Mouse (Mus musculus) CD4-positive, CD25-positive, alpha-beta regulatory T cell, adult 4 months (primary cell): Measurements from ENCODE around the gene Cebpzos. TPM values are rescaled to one million over a fixed set of nuclear protein-coding genes. Genes with fewer than 3 reads are reported as not detected.

Experiments
- ATAC-seq: one replicate; pipeline ENCODE4 v1.8.0; 2017
- polyA plus RNA-seq, 2 experiments: library from polyadenylated mRNA; unstranded; fragments of 100-300 nt; shearing (Covaris generic); gene quantifications; one replicate each; pipeline ENCODE4 v1.2.1; 2017

Cebpzos gene
- polyA plus RNA-seq, 2 experiments from 2014 or later = 70.3 to 70.8 TPM

DNA sequence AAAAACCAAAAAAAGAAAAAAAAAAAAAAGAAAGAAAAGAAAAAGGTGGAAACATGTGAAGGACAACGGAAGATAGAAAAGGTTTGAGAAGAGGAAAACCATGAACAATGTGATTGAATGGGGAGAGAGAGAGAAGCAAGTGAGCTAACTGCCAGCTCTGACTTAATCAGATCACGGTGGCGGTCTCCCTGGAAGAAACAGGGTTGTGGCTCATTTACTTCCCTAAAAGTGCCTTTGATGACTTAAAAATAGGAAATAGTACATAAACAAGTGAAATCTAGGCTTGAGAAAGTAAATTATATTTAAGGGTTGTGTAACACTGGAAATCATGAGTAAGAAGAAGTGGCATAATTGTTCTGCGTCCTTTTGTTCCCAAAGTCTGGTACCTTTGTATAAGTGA is 22.6 kb downstream of the Cebpzos start:
- no peak for ATAC-seq

- no peak for ATAC-seq
These were observed 26.3 kb downstream of the Cebpzos start for GRCm38 (mm10) chr17:78942579-78942978.

- ATAC-seq = no peak
These were observed 34.9 kb downstream of the Cebpzos start for GRCm38 (mm10) chr17:78951225-78951624.

DNA sequence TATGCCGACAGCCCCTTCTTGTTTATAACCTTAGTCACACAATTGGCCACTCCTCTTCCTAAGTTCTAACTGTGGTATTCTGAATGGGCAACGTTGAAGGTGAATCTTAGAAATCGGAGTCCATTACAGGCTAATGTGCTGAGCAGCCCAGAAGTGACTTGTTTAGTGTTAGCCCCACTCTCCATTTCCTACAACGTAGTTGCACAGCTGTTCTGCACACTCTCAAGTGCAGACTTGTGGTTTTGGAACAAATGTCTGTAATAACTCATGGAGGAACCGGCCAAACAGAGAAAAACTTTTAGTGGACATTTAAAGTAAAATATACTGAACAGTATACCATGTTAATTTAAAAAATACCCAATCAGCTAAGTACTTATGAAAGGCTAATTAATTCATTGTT is 35.8 kb downstream of the Cebpzos start:
- no peak for ATAC-seq

- ATAC-seq = no peak
These were observed 36.9 kb downstream of the Cebpzos start for GRCm38 (mm10) chr17:78953240-78953639.

GRCm38 (mm10) chr17:78959473-78959872 is 43.2 kb downstream of the Cebpzos start:
- ATAC-seq = no peak

DNA sequence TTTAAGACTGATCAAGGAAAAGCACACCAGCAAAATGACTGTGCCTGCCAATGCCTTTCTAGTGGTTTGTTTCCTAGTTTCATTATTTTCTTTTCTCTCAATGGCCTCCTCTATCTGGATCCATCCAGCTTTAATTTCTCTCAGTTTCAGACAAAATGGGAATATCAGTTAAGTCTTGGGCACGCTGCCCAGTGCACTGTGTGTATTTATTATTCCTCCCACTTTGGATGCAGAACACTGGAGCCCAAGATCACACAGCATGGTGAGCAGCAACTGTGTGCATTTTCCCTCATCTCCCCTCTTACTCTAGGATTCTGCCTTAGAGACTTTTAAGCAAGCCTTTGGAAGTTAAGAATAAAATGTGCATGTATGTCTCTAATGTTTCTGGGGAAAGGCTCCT is 48.1 kb downstream of the Cebpzos start:
- ATAC-seq = no peak

GRCm38 (mm10) chr17:78966092-78966883 is 50.0 kb downstream of the Cebpzos start:
- ATAC-seq = no peak

DNA sequence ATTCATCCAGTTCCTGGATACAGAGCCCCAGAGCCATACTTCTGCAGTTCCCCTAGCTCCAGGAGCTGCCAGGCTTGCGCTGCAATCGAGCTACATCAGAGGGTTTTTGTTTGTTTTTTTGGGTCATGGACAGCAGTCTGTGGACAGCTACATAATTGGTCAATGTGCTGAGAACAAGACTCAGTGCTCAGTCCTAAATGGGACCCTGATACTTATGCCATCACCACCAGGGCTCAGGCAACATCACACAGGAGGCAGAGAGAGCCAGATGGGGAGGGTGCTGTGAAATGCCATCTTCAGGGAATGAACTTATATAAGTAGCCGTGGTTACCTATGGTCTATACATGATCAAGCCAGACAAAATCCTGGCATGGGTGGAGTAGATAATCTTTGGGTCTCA is 52.2 kb downstream of the Cebpzos start:
- no peak for ATAC-seq

Other genes starting within 250 kb of the Cebpzos start
- gene Strn, start 179.3 kb upstream of the Cebpzos start, polyA plus RNA-seq = 1 to 10 TPM; 7.4 to 9.9 TPM
- 10 to 100 TPM; 11.1 to 21.3 TPM for gene Heatr5b, start 81.1 kb upstream of the Cebpzos start, polyA plus RNA-seq
- gene Gpatch11, start 80.9 kb upstream of the Cebpzos start, polyA plus RNA-seq = 100 to 1,000 TPM in 1 of 2 experiments, 10 to 100 TPM in 1; 92.7 to 113 TPM
- gene Eif2ak2, start 33.9 kb upstream of the Cebpzos start, polyA plus RNA-seq = 10 to 100 TPM; 28.9 to 51.1 TPM
- gene Sult6b1, start 9.5 kb upstream of the Cebpzos start, polyA plus RNA-seq = under 1 TPM; 0.32 to 0.49 TPM
- gene Cebpz, start 20.6 kb downstream of the Cebpzos start, polyA plus RNA-seq = 10 to 100 TPM; 51.9 to 81.0 TPM
- 10 to 100 TPM; 57.6 to 60.1 TPM for gene Ndufaf7, start 20.6 kb downstream of the Cebpzos start, polyA plus RNA-seq
- 10 to 100 TPM in 1 of 2 experiments, 1 to 10 TPM in 1; 8.1 to 11.4 TPM for gene Prkd3, start 104.3 kb downstream of the Cebpzos start, polyA plus RNA-seq
- gene Qpct, start 135.4 kb downstream of the Cebpzos start, polyA plus RNA-seq = 1 to 10 TPM; 2.3 TPM